Mouse (Mus musculus) mouse embryonic stem cell (cell line): Measurements from ENCODE around the gene Lca5l.

Source experiments
- in situ Hi-C, 2 experiments: fragments of 300-500 bp; cut with MboI; formaldehyde crosslinking; loops; 1 replicate in 1 of 2; 3 replicates in 1 of 2; pipeline ENCODE4 v1.14.3; 2019 to 2020; ENCODE audit warnings: low sequenced_read_pairs in 2 of 2, low pct_unique_long_range_greater_than_20kb in 1 of 2, mixed read lengths in 1 of 2; ENCODE audit not compliant: unreplicated experiment in 1 of 2

Lca5l gene

GRCm38 (mm10) chr16:96179156-96179555, 12.9 kb downstream of the Lca5l start:
- in situ Hi-C loops = no loop called here

- in situ Hi-C loops = no loop called here
These were observed 16.7 kb downstream of the Lca5l start for GRCm38 (mm10) chr16:96175399-96175798.

- in situ Hi-C loops = no loop called here
These were observed 18.4 kb downstream of the Lca5l start for GRCm38 (mm10) chr16:96173648-96174047.

GRCm38 (mm10) chr16:96168837-96169236, 23.2 kb downstream of the Lca5l start:
- in situ Hi-C loops = no loop called here

GRCm38 (mm10) chr16:96165723-96166264, 26.3 kb downstream of the Lca5l start:
- in situ Hi-C loops = no loop called here

GRCm38 (mm10) chr16:96161336-96161735, 30.7 kb downstream of the Lca5l start:
- in situ Hi-C loops = no loop called here

- in situ Hi-C loops = no loop called here
These were observed 31.1 kb downstream of the Lca5l start for GRCm38 (mm10) chr16:96160927-96161326.

- in situ Hi-C loops = no loop called here
These were observed 32.2 kb downstream of the Lca5l start for GRCm38 (mm10) chr16:96159794-96160346.

- in situ Hi-C loops = no loop called here
These were observed 32.9 kb downstream of the Lca5l start for GRCm38 (mm10) chr16:96159091-96159731.

- in situ Hi-C loops = no loop called here
These were observed 33.5 kb downstream of the Lca5l start for GRCm38 (mm10) chr16:96158511-96159080.

- in situ Hi-C loops = no loop called here
These were observed 34.9 kb downstream of the Lca5l start for GRCm38 (mm10) chr16:96157171-96157570.

- in situ Hi-C loops = no loop called here
These were observed 36.1 kb downstream of the Lca5l start for GRCm38 (mm10) chr16:96156019-96156418.

GRCm38 (mm10) chr16:96154476-96154875, 37.6 kb downstream of the Lca5l start:
- in situ Hi-C loops = no loop called here

GRCm38 (mm10) chr16:96151551-96151950, 40.5 kb downstream of the Lca5l start:
- in situ Hi-C loops = no loop called here

GRCm38 (mm10) chr16:96150995-96151394, 41.1 kb downstream of the Lca5l start:
- in situ Hi-C loops = no loop called here

- in situ Hi-C loops = no loop called here
These were observed 42.8 kb downstream of the Lca5l start for GRCm38 (mm10) chr16:96149311-96149710.

GRCm38 (mm10) chr16:96148834-96149233, 43.2 kb downstream of the Lca5l start:
- in situ Hi-C loops = no loop called here

GRCm38 (mm10) chr16:96145814-96146213, 46.3 kb downstream of the Lca5l start:
- in situ Hi-C loops = no loop called here

GRCm38 (mm10) chr16:96145110-96145800, 46.8 kb downstream of the Lca5l start, which contains the start of gene Wrb:
Gene Wrb (plus strand): TSS chr16:96145407.
- in situ Hi-C loops = no loop called here
